Mouse (Mus musculus) CH12.LX (cell line): Measurements from ENCODE around the gene Ppm1a.

Source experiments
- CTCF ChIP-seq, 2 experiments: IDR thresholded peaks in 1 of 2; conservative IDR thresholded peaks in 1 of 2; 2 replicates each; pipeline ENCODE4 v1.5.1; 2011 to 2012; ENCODE audit warnings: low read depth in 2 of 2, low read length in 2 of 2, improper control_type of control experiment in 1 of 2, inconsistent platforms in 1 of 2, mild to moderate bottlenecking in 1 of 2, moderate library complexity in 1 of 2
- E2F4 ChIP-seq: IDR thresholded peaks from 2 replicates; pipeline ENCODE4 v1.6.1; 2011; ENCODE audit warnings: low read depth, low read length, improper control_type of control experiment; ENCODE audit not compliant: insufficient replicate concordance
- ETS1 ChIP-seq: conservative IDR thresholded peaks from 2 replicates; pipeline ENCODE4 v1.6.1; 2012; ENCODE audit warnings: low read depth, mild to moderate bottlenecking, inconsistent platforms, low read length, improper control_type of control experiment, moderate library complexity
- HCFC1 ChIP-seq: IDR thresholded peaks from 2 replicates; pipeline ENCODE4 v1.6.1; 2012; ENCODE audit warnings: low read depth, mild to moderate bottlenecking, inconsistent platforms, low read length, improper control_type of control experiment
- POLR2A ChIP-seq: IDR thresholded peaks from 2 replicates; pipeline ENCODE4 v1.6.1; 2011; ENCODE audit warnings: low read depth, mild to moderate bottlenecking, improper control_type of control experiment, low read length
- SIN3A ChIP-seq: IDR thresholded peaks from 2 replicates; pipeline ENCODE4 v1.6.1; 2012; ENCODE audit warnings: low read length, improper control_type of control experiment, inconsistent platforms
- SMC3 ChIP-seq: IDR thresholded peaks from 2 replicates; pipeline ENCODE4 v1.6.1; 2011; ENCODE audit warnings: low read depth, low read length, improper control_type of control experiment
- ZKSCAN1 ChIP-seq: IDR thresholded peaks from 2 replicates; pipeline ENCODE4 v1.6.1; 2012; ENCODE audit warnings: low read depth, inconsistent platforms, low read length, improper control_type of control experiment, borderline replicate concordance
- ZNF384 ChIP-seq: IDR thresholded peaks from 2 replicates; pipeline ENCODE4 v1.6.1; 2012; ENCODE audit warnings: low read depth, low read length, improper control_type of control experiment, inconsistent platforms

GRCm38 (mm10) chr12:72721710-72722109 lies 35.5 kb upstream of the Ppm1a start:
- TF ChIP-seq HCFC1: no peak
- TF ChIP-seq CTCF (conservative IDR thresholded peaks at IDR 0.05 in 1 of 2, IDR thresholded peaks at IDR 0.05 in 1 of 2; ENCODE audit: low read depth in 2 of 2, low read length in 2 of 2): no peak
- TF ChIP-seq E2F4: no peak
- no peak for TF ChIP-seq ETS1
- TF ChIP-seq SIN3A: no peak
- no peak for TF ChIP-seq SMC3
- no peak for TF ChIP-seq ZNF384
- no peak for TF ChIP-seq ZKSCAN1
- no peak for TF ChIP-seq POLR2A
